Mouse (Mus musculus): Measurements from ENCODE around the gene Skap1.

- TF ChIP-seq E2F4 (IDR thresholded peaks at IDR 0.05; ENCODE audit: insufficient read depth) (no peak), MAX (IDR thresholded peaks at IDR 0.05; ENCODE audit: low read depth) (no peak), TCF12 (IDR thresholded peaks at IDR 0.05; ENCODE audit: insufficient read depth, poor library complexity, severe bottlenecking) (no peak), POLR2A (IDR thresholded peaks at IDR 0.05; ENCODE audit: insufficient read length, low read depth) (no peak), USF1 (IDR thresholded peaks at IDR 0.05; ENCODE audit: low read depth) (no peak), MYOG (IDR thresholded peaks at IDR 0.05; ENCODE audit: control insufficient read depth in 1 of 3, insufficient read depth in 1 of 3, insufficient read length in 2 of 3, low read depth in 2 of 3) (no peak), POLR2AphosphoS2 (IDR thresholded peaks at IDR 0.05; ENCODE audit: insufficient read length, low read depth) (no peak), REST (IDR thresholded peaks at IDR 0.05; ENCODE audit: insufficient read depth, insufficient read length) (no peak), TCF3 (IDR thresholded peaks at IDR 0.05; ENCODE audit: insufficient read length, low read depth) (no peak)
Measured at GRCm38 (mm10) chr11:96501042-96501441, 36.6 kb downstream of the Skap1 start.
